Comparison of ENCODE assay signal across 13 mouse cellular contexts in the genomic region with DNA sequence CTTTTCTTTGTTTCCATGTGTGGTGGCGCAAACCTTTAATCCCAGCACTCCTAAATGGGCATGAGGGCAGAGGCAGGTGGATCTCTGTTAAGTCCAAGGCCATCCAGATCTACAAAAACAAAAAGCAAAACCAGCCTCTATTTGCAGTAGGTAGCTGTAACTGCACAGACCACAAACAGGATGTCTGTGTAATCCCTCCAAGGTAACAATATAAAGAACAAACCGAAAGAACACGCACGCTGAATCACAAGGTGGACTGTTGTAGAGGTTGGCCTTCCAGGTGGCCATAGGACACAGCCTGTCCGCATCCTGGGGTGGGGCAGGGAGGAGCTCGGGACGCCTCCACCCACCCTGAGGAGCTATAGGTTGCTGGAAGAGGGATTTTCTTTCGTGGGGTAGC. TPM values are rescaled to one million over a fixed set of nuclear protein-coding genes. Genes with fewer than 3 reads are reported as not detected.
DNase-seq lines count a peak whose midpoint lies in the region; ATAC-seq and TF ChIP-seq lines count a peak whose summit lies in the region.
"Had no signal": no experiment of that assay in that cellular context is flagged by ENCODE, and none has a peak within 500 bp of the region (broad histone marks: within the 10 kb centered on the region; RNA-seq: fewer than 3 reads in every experiment).

No protein-coding gene starts in this region.

- H3K9ac ChIP-seq in kidney, embryonic 15.5 days, result no peak overlapping the region
- H3K9ac ChIP-seq in embryonic facial prominence, embryonic 13.5 days, result no peak overlapping the region
- no peak overlapping the region for H3K9ac ChIP-seq in hindbrain, embryonic 16.5 days (ENCODE audit: low read depth, low read length)
- H3K9ac ChIP-seq: liver, embryonic 15.5 days had no signal

- 82% methylated on average over 8 of the region's 8 CpGs for WGBS in kidney, embryonic 15.5 days
- WGBS in kidney, adult 2 months, result 86% methylated on average over 8 of the region's 8 CpGs
- WGBS in embryonic facial prominence, embryonic 13.5 days, result 78% methylated on average over 8 of the region's 8 CpGs
- WGBS in hindbrain, embryonic 16.5 days, result 84% methylated on average over 8 of the region's 8 CpGs

- no peaks in the 10 kb centered on the region for H3K9me3 ChIP-seq in kidney, embryonic 15.5 days (replicated peaks)
- H3K9me3 ChIP-seq in embryonic facial prominence, embryonic 13.5 days, result no peaks in the 10 kb centered on the region
- no peaks in the 10 kb centered on the region for H3K9me3 ChIP-seq in hindbrain, embryonic 16.5 days (ENCODE audit: control insufficient read depth, low read length)
- H3K9me3 ChIP-seq: liver, embryonic 15.5 days had no signal

- no peaks in the 10 kb centered on the region for H3K36me3 ChIP-seq in kidney, embryonic 15.5 days
- H3K36me3 ChIP-seq in kidney, adult 2 months (ENCODE audit: control insufficient read depth, insufficient read depth, low read length), result no peaks in the 10 kb centered on the region
- no peaks in the 10 kb centered on the region for H3K36me3 ChIP-seq in embryonic facial prominence, embryonic 13.5 days
- no peaks in the 10 kb centered on the region for H3K36me3 ChIP-seq in hindbrain, embryonic 16.5 days (ENCODE audit: control insufficient read depth, insufficient read depth, low read length)
- H3K36me3 ChIP-seq: liver, embryonic 15.5 days had no signal

- no peak for DNase-seq in kidney, adult 2 months
- peak; percentile 51 for DNase-seq in naive thymus-derived CD4-positive, alpha-beta T cell, adult 2 months (ENCODE audit: low read depth)
- no peak for DNase-seq in gastrocnemius, adult 18-20 months (ENCODE audit: low spot score)
- DNase-seq in gastrocnemius, postnatal 10 days, result no peak
- DNase-seq: adrenal gland, adult 2 months; cerebellum, adult 11-12 months; spleen, adult 18-20 months had no signal

- TF ChIP-seq CTCF in kidney, adult 2 months (conservative IDR thresholded peaks at IDR 0.05; ENCODE audit: insufficient read depth, insufficient read length, low read depth, low read length), result no peak

- no peaks in the 10 kb centered on the region for H3K27me3 ChIP-seq in kidney, embryonic 15.5 days
- H3K27me3 ChIP-seq in kidney, adult 2 months (replicated peaks; ENCODE audit: control insufficient read depth, insufficient read depth, low read length), result no peaks in the 10 kb centered on the region
- no peaks in the 10 kb centered on the region for H3K27me3 ChIP-seq in embryonic facial prominence, embryonic 13.5 days
- no peaks in the 10 kb centered on the region for H3K27me3 ChIP-seq in hindbrain, embryonic 16.5 days (replicated peaks; ENCODE audit: control insufficient read depth, insufficient read depth, low read length)

- no peak for ATAC-seq in kidney, embryonic 15.5 days (replicated peaks; ENCODE audit: low FRiP score)
- no peak; the same call in 1 of the 2 replicates for ATAC-seq in embryonic facial prominence, embryonic 13.5 days (ENCODE audit: insufficient number of reproducible peaks, insufficient read depth, low FRiP score, low TSS enrichment, low read depth)
- no peak for ATAC-seq in hindbrain, embryonic 16.5 days
- ATAC-seq in erythroid progenitor cell, adult 5-6 weeks (replicated peaks; ENCODE audit: low FRiP score, poor library complexity, severe bottlenecking), result no peak

- H3K4me3 ChIP-seq in kidney, embryonic 15.5 days (replicated peaks), result 0 out of 2 replicates have a peak overlapping the region, but pooled peaks have one; percentile 35
- no peak overlapping the region for H3K4me3 ChIP-seq in kidney, adult 2 months (ENCODE audit: insufficient read depth, low read depth, low read length)
- H3K4me3 ChIP-seq in embryonic facial prominence, embryonic 13.5 days, result peak overlapping the region; percentile 41; the same call in 1 of the 2 replicates
- no peak overlapping the region for H3K4me3 ChIP-seq in hindbrain, embryonic 16.5 days (ENCODE audit: low read length)
- H3K4me3 ChIP-seq: liver, embryonic 15.5 days had no signal

- H3K4me1 ChIP-seq in kidney, embryonic 15.5 days, result peaks cover 20% of the 10 kb centered on the region
- H3K4me1 ChIP-seq in kidney, adult 2 months (ENCODE audit: control insufficient read depth, insufficient read depth, low read length), result peaks cover 7% of the 10 kb centered on the region; the same call in 1 of the 2 replicates
- peaks cover 16% of the 10 kb centered on the region for H3K4me1 ChIP-seq in embryonic facial prominence, embryonic 13.5 days
- H3K4me1 ChIP-seq in hindbrain, embryonic 16.5 days (ENCODE audit: control insufficient read depth, insufficient read depth, low read depth, low read length), result peaks cover 14% of the 10 kb centered on the region

- H3K27ac ChIP-seq in kidney, embryonic 15.5 days, result peak overlapping the region; percentile 9; the same call in 1 of the 2 replicates
- H3K27ac ChIP-seq in kidney, adult 2 months (ENCODE audit: insufficient read depth, low read depth, low read length), result no peak overlapping the region
- H3K27ac ChIP-seq in embryonic facial prominence, embryonic 13.5 days, result no peak overlapping the region
- H3K27ac ChIP-seq in hindbrain, embryonic 16.5 days (ENCODE audit: low read depth, low read length), result no peak overlapping the region
- H3K27ac ChIP-seq: liver, embryonic 15.5 days had no signal

- no peak for TF ChIP-seq POLR2A in kidney, adult 2 months (IDR thresholded peaks at IDR 0.05; ENCODE audit: low read depth, low read length)

- peak overlapping the region; percentile 61 for H3K4me2 ChIP-seq in kidney, embryonic 15.5 days
- H3K4me2 ChIP-seq in embryonic facial prominence, embryonic 13.5 days, result peak overlapping the region; percentile 62
- peak overlapping the region; percentile 54 for H3K4me2 ChIP-seq in hindbrain, embryonic 16.5 days (ENCODE audit: low read length)

RNA-seq across cellular contexts. Expression of gene Epcam, which starts 26.9 kb away (rescaled TPM):
- polyA plus RNA-seq in kidney, embryonic 15.5 days (2015; fragmentation: Nextera tagmentation; extraction: Ambion mirVana), result 234 and 258 TPM in 2 replicates
- polyA plus RNA-seq in kidney, adult 2 months (2012; rRNA removed), result 59.5 and 73.8 TPM in 2 replicates
- polyA plus RNA-seq in embryonic facial prominence, embryonic 13.5 days (2015; fragmentation: Nextera tagmentation; extraction: Ambion mirVana), result 112 and 163 TPM in 2 replicates
- polyA plus RNA-seq in hindbrain, embryonic 16.5 days (2015; fragmentation: Nextera tagmentation; extraction: Ambion mirVana), result 4.4 and 4.7 TPM in 2 replicates
- total RNA-seq in gastrocnemius, adult 18-20 months (2021), result not detected
- 5.9 TPM in 1 of 2 replicates, not detected in the other for total RNA-seq in erythroid progenitor cell, adult 5-6 weeks (2015; ENCODE audit: low replicate concordance)
- not detected in 2 replicates for total RNA-seq in erythroid progenitor cell, adult 5-6 weeks (2017; ENCODE audit: low replicate concordance)
- not detected for total RNA-seq in gastrocnemius, postnatal 10 days (2021)
- total RNA-seq: MEL had no signal
- polyA plus RNA-seq: adrenal gland, adult 2 months had no signal

Comparison
In these comparisons a context has a peak if more than half of its experiments do, and no peak if none do; other contexts are left out.
1. H3K4me3 ChIP-seq: peak in kidney, embryonic 15.5 days (single experiment) and embryonic facial prominence, embryonic 13.5 days (single experiment); none in kidney, adult 2 months (single experiment) and hindbrain, embryonic 16.5 days (single experiment).
2. RNA of gene Epcam, which starts 26.9 kb away (polyA plus RNA-seq): 234 to 258 TPM in kidney, embryonic 15.5 days, 112 to 163 TPM in embryonic facial prominence, embryonic 13.5 days and 59.5 to 73.8 TPM in kidney, adult 2 months; 4.4 to 4.7 TPM in hindbrain, embryonic 16.5 days; every median in the first group is over 10 times any median in the second.
3. Peak in every context shown above with its lines, with median percentiles within 50 percentile points of each other: H3K4me2 ChIP-seq.